Mouse (Mus musculus) lung, embryonic 15.5 days (tissue): ENCODE measurements around the gene Igsf3. TPM values are rescaled to one million over a fixed set of nuclear protein-coding genes. Genes with fewer than 3 reads are reported as not detected.

Experiments
- ATAC-seq: fragments of 200-750 bp; cut with Nextera tagmentation; 2 replicates; pipeline ENCODE4 v1.8.0; 2017; ENCODE audit warnings: moderate number of reproducible peaks, borderline replicate concordance; ENCODE audit not compliant: low FRiP score, low TSS enrichment; ENCODE audit errors: extremely low read depth
- H3K27ac ChIP-seq: fragments of 300-500 bp; sonication (generic); 2 replicates; pipeline ENCODE4 v1.5.1; 2015; ENCODE audit warnings: moderate library complexity, mild to moderate bottlenecking, inconsistent platforms
- H3K27me3 ChIP-seq: fragments of 300-500 bp; sonication (generic); 2 replicates; pipeline ENCODE4 v1.6.1; 2015; ENCODE audit warnings: inconsistent platforms
- H3K36me3 ChIP-seq: fragments of 300-500 bp; sonication (generic); 2 replicates; pipeline ENCODE4 v1.6.1; 2015; ENCODE audit warnings: inconsistent platforms
- H3K4me1 ChIP-seq: fragments of 300-500 bp; sonication (generic); 2 replicates; pipeline ENCODE4 v1.6.1; 2015; ENCODE audit warnings: inconsistent platforms
- H3K4me2 ChIP-seq: fragments of 300-500 bp; sonication (generic); 2 replicates; pipeline ENCODE4 v1.6.1; 2015; ENCODE audit warnings: inconsistent platforms, mild to moderate bottlenecking, moderate library complexity
- H3K4me3 ChIP-seq: fragments of 300-500 bp; sonication (generic); 2 replicates; pipeline ENCODE4 v1.5.1; 2015; ENCODE audit warnings: mild to moderate bottlenecking, inconsistent platforms
- H3K9ac ChIP-seq: fragments of 300-500 bp; sonication (generic); 2 replicates; pipeline ENCODE4 v1.6.1; 2015; ENCODE audit warnings: inconsistent platforms
- H3K9me3 ChIP-seq: fragments of 300-500 bp; sonication (generic); 2 replicates; pipeline ENCODE4 v1.6.1; 2016; ENCODE audit warnings: inconsistent platforms
- WGBS: fragments of 180-500 bp; shearing (Covaris S2); methylation state at CpG from one replicate; pipeline ENCODE4 v1.1.7; 2015; 5-methylcytosine and 5-hydroxymethylcytosine counted together
- polyA plus RNA-seq: library from polyadenylated mRNA; unstranded; fragments of >200 nt; fragmentation: Nextera tagmentation; extraction: Ambion mirVana; gene quantifications from 2 replicates; pipeline ENCODE4 v1.2.1, GENCODE M21; 2015

Igsf3 gene
- polyA plus RNA-seq, 1 experiment from 2014 or later, result 41.3 TPM

DNA sequence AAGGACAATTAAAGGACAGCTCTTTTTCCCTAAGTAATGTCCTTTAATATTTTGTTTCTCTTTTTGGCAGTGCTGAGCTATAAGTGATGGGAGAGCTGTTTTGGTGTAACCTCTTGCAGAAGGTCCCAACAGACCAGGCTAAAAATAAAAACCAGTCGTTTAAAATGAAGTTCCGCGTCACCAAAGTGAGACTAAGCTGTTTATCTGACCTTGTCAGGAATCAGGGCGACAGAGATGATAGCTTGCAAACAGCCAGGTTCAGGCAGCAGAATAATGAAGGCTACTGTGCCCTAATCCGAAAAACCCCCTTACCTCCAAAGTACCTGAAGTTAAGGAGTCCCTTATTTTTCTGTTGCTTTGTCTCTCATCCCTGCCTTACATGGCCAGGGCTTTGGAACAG, 21.2 kb upstream of the Igsf3 start:
- 33% methylated on average over 5 of the region's 5 CpGs for WGBS
- H3K27ac ChIP-seq, result no peak overlapping the region

DNA sequence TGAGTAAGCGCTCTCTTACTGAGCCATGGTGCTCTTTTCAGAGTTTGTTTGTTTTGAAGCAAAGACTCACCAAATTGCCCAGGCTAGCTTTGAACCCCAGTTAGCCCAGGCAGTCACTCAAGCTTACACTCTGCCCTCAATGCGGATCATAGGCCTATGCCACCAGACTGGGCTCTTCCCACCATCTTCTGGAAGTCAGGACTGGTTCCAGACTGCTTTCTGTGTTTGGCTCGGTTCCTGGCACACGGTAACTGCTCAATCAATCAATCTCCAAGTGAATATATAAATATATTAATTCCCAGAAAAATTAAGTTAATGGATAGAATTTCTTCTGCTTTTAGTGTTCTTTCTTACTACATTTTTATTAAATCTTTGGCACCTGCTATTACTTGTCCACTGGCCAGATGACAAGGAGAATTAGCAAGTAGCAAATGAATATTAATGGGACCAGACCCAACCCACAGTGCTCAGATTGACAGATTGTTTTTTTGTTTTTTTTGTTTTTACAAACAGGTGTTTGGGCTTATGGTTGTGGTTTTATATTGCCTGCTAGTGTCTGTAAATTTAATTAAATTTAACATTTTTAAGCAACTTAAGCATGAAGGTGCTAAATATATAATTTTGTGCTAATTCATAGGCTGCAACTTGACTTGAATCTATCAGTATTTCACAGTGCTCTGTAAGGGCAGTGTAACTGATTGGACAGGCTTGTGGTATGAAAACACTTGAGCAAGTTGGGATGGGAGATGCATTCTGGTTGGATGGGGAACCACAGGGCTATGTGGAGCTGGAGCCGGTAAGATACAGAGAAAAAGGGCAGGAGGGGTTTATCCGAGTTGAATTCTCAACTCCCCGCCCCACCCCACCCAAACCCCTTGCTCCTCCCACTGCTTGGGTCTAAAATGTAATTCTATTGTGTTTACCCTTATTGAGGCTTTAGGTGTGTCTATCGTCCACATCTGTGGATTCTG, 20.0 kb upstream of the Igsf3 start:
- H3K27me3 ChIP-seq, result no peaks in the 10 kb centered on the region
- 71% methylated on average over 8 of the region's 8 CpGs for WGBS
- ATAC-seq, result no peak
- no peak overlapping the region for H3K4me2 ChIP-seq
- no peaks in the 10 kb centered on the region for H3K36me3 ChIP-seq
- no peak overlapping the region for H3K4me3 ChIP-seq
- H3K27ac ChIP-seq, result no peak overlapping the region
- H3K9ac ChIP-seq, result no peak overlapping the region
- no peaks in the 10 kb centered on the region for H3K9me3 ChIP-seq
- peaks cover 7% of the 10 kb centered on the region; the same call in 1 of the 2 replicates for H3K4me1 ChIP-seq

More for the DNA sequence above, 21.2 kb upstream of the Igsf3 start:
- Histone ChIP-seq H3K4me3 (no peak overlapping the region), H3K27me3 (no peaks in the 10 kb centered on the region), H3K4me2 (no peak overlapping the region), H3K9ac (no peak overlapping the region), H3K4me1 (peaks cover 7% of the 10 kb centered on the region; the same call in 1 of the 2 replicates), H3K36me3 (no peaks in the 10 kb centered on the region), H3K9me3 (no peaks in the 10 kb centered on the region)
- ATAC-seq, result no peak

DNA sequence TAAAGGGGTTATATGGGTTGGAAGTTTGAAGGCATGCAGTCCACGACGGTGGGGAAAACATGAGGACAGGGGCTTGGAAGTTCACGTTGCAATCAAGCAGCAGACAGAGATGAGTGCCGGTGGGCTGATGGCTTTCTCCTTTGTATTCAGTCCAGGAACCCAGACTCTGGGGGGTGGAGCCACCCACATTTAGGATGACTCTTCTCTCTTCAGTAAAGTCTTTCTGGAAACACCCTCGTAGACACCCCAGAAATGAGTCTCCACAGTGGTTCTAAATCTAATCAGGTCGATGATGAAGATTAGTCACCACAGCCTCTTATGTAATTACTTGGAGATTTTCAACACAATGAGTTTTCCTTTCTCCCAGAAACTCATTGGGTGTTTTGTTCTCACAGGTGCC, 16.1 kb upstream of the Igsf3 start:
- Histone ChIP-seq H3K27ac (no peak overlapping the region), H3K27me3 (no peaks in the 10 kb centered on the region), H3K4me3 (no peak overlapping the region), H3K4me1 (peaks cover 2% of the 10 kb centered on the region; the same call in 1 of the 2 replicates), H3K4me2 (no peak overlapping the region), H3K9me3 (no peaks in the 10 kb centered on the region), H3K9ac (no peak overlapping the region), H3K36me3 (no peaks in the 10 kb centered on the region)
- ATAC-seq, result no peak
- WGBS, result 81% methylated on average over 6 of the region's 6 CpGs

DNA sequence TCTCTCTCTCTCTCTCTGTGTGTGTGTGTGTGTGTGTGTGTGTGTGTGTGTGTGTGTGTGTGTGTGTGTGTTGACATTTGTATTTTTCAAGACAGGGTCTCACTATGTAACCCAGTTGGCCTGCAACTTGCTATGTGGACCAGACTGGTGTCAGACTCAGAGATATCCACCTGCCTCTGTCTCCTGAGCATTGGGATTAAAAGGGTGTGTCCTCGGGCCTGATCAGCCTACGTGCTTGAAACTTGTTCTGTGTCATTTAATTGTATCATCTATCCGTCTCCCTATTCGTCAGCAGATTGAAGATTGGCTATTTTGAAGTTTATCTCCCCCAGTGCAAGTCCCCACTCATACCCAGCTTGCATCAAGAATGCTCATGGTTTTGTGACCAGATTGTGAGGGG, 14.5 kb upstream of the Igsf3 start:
- no peaks in the 10 kb centered on the region for H3K27me3 ChIP-seq
- H3K9me3 ChIP-seq, result no peaks in the 10 kb centered on the region
- ATAC-seq, result no peak
- H3K9ac ChIP-seq, result no peak overlapping the region
- H3K4me1 ChIP-seq, result peaks cover 8% of the 10 kb centered on the region
- no peak overlapping the region for H3K4me2 ChIP-seq
- WGBS, result 89% methylated on average over 4 of the region's 4 CpGs
- H3K27ac ChIP-seq, result no peak overlapping the region
- no peaks in the 10 kb centered on the region for H3K36me3 ChIP-seq
- no peak overlapping the region for H3K4me3 ChIP-seq

DNA sequence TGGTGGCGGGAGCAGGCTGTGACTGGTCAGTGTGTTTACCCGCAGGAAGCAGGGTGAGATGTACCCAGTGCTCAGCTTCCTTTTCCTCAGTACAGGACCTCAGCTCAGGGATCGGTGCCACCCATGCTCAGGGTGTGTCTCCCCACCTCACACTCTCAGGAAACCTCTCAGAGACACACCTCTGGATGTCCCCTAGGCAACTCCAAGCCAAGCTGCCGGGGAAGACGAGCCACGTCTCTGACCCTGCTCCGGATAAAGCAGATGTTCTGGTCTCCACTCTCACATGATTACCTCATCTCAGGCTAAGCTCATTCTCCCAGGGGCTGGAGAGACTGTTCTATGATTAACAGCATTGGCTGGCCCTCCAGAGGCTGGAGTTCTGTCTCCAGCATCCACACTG, 13.3 kb upstream of the Igsf3 start:
- H3K36me3 ChIP-seq, result no peaks in the 10 kb centered on the region
- H3K4me1 ChIP-seq, result peaks cover 13% of the 10 kb centered on the region
- no peak overlapping the region for H3K4me3 ChIP-seq
- no peaks in the 10 kb centered on the region for H3K27me3 ChIP-seq
- H3K9ac ChIP-seq, result no peak overlapping the region
- no peak for ATAC-seq
- 75% methylated on average over 7 of the region's 7 CpGs for WGBS
- H3K9me3 ChIP-seq, result no peaks in the 10 kb centered on the region
- no peak overlapping the region for H3K27ac ChIP-seq
- H3K4me2 ChIP-seq, result no peak overlapping the region

DNA sequence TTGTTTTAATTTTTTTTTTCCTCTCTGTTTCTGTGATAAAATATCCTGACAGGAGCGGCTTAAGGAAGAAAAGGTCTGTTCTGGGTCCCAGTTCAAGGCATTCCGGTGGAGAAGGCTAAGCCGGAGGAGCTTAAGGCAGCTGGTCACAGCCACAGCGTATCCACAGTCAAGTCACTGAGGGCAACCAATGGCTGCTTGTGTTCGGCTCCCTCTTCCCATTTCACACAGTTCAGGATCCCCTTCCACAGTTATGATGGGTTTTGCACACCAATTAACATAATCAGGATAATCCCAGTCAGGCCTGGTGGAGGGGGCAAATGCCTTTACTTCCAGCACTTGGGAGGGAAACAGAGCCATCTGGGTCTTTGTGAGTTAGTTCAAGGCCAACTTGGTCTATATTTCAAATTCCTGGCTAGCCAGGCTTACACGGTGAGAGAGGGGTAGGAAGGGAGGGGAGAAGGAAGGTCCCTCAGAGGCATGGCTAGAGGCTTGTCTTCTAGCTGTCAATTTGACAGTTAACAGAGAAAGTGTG, 11.7 kb upstream of the Igsf3 start:
- 68% methylated on average over 6 of the region's 6 CpGs for WGBS
- no peak overlapping the region for H3K27ac ChIP-seq

DNA sequence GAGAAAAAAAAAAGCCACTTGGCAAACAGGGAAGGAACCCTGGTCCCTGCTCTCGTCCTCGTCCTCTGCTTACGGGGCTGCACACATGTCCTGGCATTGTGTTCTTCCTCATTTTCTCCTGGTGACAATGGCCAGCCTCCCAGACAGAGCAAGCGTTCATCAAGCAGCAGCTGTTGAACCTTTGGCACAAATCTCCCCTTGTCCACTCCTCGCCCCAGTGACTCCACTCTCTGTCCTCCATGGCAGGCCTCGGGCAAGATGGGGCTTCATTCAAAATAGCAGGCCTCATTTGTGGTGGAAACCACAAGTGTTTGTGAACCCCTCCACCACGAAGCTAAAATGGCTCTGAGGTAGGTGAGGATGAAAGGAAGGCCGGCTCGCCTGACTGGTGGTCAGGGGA, 11.0 kb upstream of the Igsf3 start:
- H3K4me1 ChIP-seq, result peaks cover 23% of the 10 kb centered on the region
- H3K9me3 ChIP-seq, result no peaks in the 10 kb centered on the region
- no peak for ATAC-seq
- H3K9ac ChIP-seq, result no peak overlapping the region
- no peak overlapping the region for H3K4me3 ChIP-seq
- H3K4me2 ChIP-seq, result no peak overlapping the region
- H3K36me3 ChIP-seq, result no peaks in the 10 kb centered on the region
- no peak overlapping the region for H3K27ac ChIP-seq
- WGBS, result 59% methylated on average over 9 of the region's 9 CpGs
- H3K27me3 ChIP-seq, result no peaks in the 10 kb centered on the region

More for the DNA sequence above, 11.7 kb upstream of the Igsf3 start:
- no peaks in the 10 kb centered on the region for H3K27me3 ChIP-seq
- no peak overlapping the region for H3K9ac ChIP-seq
- no peaks in the 10 kb centered on the region for H3K36me3 ChIP-seq
- peaks cover 23% of the 10 kb centered on the region for H3K4me1 ChIP-seq
- no peak overlapping the region for H3K4me2 ChIP-seq
- H3K4me3 ChIP-seq, result no peak overlapping the region
- ATAC-seq, result no peak
- no peaks in the 10 kb centered on the region for H3K9me3 ChIP-seq

DNA sequence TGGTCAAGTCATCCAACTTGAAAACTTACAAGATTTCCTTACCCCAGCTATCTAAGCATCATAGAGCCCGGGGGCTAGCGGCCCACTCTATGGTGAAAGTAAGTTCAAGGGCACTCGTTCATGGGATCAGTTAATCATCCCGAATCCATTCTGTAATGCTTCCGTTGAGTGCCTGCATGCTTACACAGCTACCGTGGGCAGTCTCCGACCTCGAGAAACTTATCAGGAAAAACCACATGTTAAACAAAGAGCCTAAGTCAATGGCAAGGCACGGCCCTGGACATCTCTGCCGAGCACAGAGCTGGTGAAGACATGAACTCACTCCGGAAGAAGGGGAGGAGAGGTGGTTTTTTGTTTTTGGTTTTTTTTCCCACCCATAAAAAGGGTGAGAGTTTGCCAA, 9.5 kb upstream of the Igsf3 start:
- Histone ChIP-seq H3K9me3 (no peaks in the 10 kb centered on the region), H3K9ac (no peak overlapping the region), H3K4me2 (no peak overlapping the region), H3K36me3 (no peaks in the 10 kb centered on the region), H3K4me1 (peaks cover 23% of the 10 kb centered on the region), H3K4me3 (no peak overlapping the region), H3K27me3 (no peaks in the 10 kb centered on the region), H3K27ac (no peak overlapping the region)
- 28% methylated on average over 11 of the region's 11 CpGs for WGBS
- no peak for ATAC-seq

DNA sequence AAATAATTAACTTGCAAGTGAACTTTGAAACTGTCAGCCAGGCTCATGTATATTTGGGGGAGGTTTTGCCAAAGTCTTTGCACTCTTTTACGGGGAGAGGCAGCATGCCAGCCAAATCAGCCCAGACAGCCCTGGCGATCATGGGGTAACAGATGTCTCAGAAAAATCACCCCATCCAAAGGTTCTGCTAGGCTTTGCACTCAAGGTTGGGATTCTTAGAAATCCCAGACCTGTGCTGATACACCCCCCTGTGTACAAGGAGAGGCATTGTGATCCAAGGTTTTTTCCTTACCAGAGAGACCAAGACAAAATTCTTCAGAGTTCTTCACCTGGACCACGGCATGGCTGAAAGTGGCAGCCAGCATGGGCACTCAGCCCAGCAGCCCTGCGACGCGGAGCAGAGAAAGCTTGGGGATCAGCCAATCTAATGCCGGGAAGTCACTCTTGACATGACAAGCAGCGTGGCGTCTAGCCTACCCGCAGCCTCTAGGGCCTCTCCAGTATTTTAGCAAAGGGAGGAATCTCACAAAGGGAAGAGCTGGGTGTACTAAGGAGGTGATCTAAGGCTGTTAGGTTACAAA, 7.5 kb upstream of the Igsf3 start:
- Histone ChIP-seq H3K9me3 (no peaks in the 10 kb centered on the region), H3K27ac (no peak overlapping the region), H3K4me3 (no peak overlapping the region), H3K9ac (no peak overlapping the region), H3K27me3 (no peaks in the 10 kb centered on the region), H3K36me3 (no peaks in the 10 kb centered on the region), H3K4me2 (peak overlapping the region; percentile 11; the same call in 1 of the 2 replicates), H3K4me1 (peaks cover 23% of the 10 kb centered on the region)
- peak; percentile 40; the same call in 1 of the 2 replicates for ATAC-seq
- 27% methylated on average over 10 of the region's 10 CpGs for WGBS

DNA sequence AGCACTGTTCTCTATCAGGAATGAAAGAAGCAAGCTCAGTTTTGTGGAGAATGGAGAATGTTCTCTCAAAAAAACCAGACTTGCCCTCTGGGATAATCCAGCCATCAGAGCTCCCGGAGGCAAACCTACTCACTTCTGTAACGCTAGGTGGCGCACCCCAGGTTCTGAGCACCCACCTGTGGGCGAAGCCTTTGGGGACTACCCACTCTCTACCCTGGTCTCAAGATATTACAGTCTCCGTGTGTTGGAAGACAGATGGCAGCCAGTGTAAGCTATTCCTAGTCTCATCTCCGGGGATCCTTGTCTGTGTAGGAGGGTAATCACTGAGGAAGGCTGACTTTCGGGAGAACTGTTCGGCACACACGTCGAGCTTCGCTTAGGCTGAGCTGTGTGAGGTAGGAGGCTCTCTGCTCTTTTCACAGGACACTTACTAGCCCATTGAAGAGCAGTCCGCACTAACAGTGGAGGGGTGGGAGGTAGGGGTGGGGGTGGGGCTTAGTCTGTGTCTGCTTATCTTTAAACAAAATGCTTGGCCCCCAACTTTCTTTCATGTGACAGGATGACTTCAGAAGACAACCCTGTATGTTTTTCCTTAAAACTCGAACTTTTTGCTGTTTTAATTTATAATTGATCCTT, 4.4 kb upstream of the Igsf3 start:
- Histone ChIP-seq H3K27ac (no peak overlapping the region), H3K4me1 (peaks cover 16% of the 10 kb centered on the region), H3K9me3 (no peaks in the 10 kb centered on the region), H3K27me3 (no peaks in the 10 kb centered on the region), H3K9ac (no peak overlapping the region), H3K4me2 (no peak overlapping the region), H3K4me3 (no peak overlapping the region), H3K36me3 (no peaks in the 10 kb centered on the region)
- WGBS, result 33% methylated on average over 13 of the region's 13 CpGs
- no peak for ATAC-seq

DNA sequence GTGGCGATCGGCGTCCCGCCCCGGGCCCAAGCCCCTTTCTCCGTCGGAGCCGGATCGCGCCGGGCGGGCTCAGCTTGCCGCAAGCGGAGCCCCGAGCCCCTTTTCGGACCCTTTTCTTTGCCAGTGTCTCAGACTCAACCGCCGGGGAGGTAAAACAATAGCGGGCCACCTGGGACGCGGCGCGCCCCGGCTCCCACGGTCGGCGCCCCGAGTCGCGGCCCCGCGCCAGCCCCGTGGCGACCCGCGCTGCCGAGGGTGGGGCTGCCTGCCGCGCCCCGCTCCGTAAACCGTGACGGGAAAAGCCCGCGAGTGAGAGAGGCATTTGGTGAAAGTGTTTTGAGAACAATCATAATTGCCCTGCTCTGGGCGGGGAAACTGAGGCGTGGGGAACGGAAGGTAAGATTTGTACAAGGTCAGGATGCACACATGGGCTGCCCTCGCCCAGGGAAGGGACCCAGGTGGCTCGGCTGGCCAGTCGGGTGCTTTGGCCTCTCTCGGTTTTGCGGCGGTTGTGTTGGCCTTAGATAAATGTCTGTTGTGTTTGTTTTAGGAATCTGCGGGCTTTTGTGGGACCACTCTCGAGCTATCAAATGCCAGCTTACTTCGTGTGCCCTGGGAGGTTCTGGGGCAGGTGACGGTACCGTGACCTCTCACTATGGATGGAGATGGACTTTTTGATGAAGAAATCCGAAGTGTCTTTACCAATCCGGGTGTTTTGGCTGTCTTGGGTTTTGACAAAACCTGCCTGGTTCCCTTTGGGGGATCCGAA, 557 bp downstream of the Igsf3 start:
- peak overlapping the region; percentile 95 for H3K4me2 ChIP-seq
- no peaks in the 10 kb centered on the region for H3K36me3 ChIP-seq
- H3K9ac ChIP-seq, result peak overlapping the region; percentile 86
- H3K9me3 ChIP-seq, result no peaks in the 10 kb centered on the region
- under 1% methylated on average over 62 of the region's 62 CpGs for WGBS
- H3K4me1 ChIP-seq, result peaks cover 50% of the 10 kb centered on the region
- H3K27me3 ChIP-seq, result no peaks in the 10 kb centered on the region
- H3K27ac ChIP-seq, result peak overlapping the region; percentile 70
- ATAC-seq, result no peak
- peak overlapping the region; percentile 87 for H3K4me3 ChIP-seq
